Mouse (Mus musculus): Measurements from ENCODE around the gene Scgb1b19. TPM values are rescaled to one million over a fixed set of nuclear protein-coding genes. Genes with fewer than 3 reads are reported as not detected.

Scgb1b19 gene
- total RNA-seq (2023): not detected in 2 replicates

DNA sequence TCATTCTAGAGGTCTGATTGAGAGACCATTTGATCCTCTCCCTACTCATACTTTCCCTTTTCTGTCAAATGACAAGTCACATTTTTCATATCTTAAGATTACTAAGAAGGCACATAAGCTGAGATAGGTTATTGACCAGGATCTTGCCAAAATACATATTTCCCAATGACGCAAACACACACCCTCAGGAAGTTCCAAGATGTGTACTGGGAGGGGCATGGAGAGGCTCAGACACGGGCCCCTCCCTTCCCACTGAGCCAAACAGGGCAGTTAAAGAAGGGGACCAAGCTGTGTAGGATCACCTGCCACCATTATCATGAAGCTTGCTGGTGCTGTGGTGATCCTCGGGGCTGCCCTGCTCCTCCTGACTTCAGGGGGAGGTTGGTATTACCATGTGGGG is at the start of gene Scgb1b19:
TSS of gene Scgb1b19 (plus strand) at position 301 of the 400 bp plus-strand sequence.

DNA sequence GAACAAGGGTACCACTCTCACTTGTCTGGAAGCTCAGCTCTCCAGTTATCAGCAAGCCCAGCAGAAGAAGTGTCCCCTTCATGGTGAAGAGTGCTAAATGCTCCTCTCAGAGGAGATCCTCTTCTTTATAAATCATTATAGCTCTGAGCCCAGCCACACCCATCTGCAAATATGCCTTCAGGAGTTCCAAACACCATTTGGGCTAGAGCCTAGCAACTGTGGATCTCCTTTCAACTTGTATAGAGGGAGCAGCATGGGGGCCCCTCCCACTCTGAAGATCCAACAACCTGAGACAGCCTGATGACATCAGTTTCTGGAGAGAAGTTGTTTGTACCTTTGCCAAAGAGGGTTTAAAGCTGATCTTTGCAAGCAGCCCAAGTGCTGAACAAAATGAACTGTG is 6.9 kb upstream of the Scgb1b19 start, which contains the start of gene Scgb2b19:
TSS of gene Scgb2b19 (minus strand) at position 101 of the 400 bp plus-strand sequence.

Other genes starting within 250 kb of the Scgb1b19 start
- gene Scgb2b17, start 230.7 kb upstream of the Scgb1b19 start, total RNA-seq (2023): not detected in 2 replicates
- not detected in 2 replicates for gene Scgb1b17, start 223.8 kb upstream of the Scgb1b19 start, total RNA-seq (2023)
- not detected in 2 replicates for gene Scgb2b18, start 113.4 kb upstream of the Scgb1b19 start, total RNA-seq (2023)
- not detected in 2 replicates for gene Scgb1b18, start 101.7 kb upstream of the Scgb1b19 start, total RNA-seq (2023)
- gene Scgb2b19, start 7.0 kb upstream of the Scgb1b19 start, total RNA-seq (2023): not detected in 2 replicates
- not detected in 2 replicates for gene Scgb2b20, start 79.0 kb downstream of the Scgb1b19 start, total RNA-seq (2023)
- not detected in 2 replicates for gene Scgb1b20, start 85.9 kb downstream of the Scgb1b19 start, total RNA-seq (2023)
- not detected in 2 replicates for gene Scgb2b21, start 233.2 kb downstream of the Scgb1b19 start, total RNA-seq (2023)